Mouse (Mus musculus) lung, postnatal 10 days (tissue): ENCODE results near the gene Krtap19-4.

Experiments
- DNase-seq: peaks from one replicate; pipeline ENCODE4 v3.0.0; 2021

Gene Krtap19-4

DNA sequence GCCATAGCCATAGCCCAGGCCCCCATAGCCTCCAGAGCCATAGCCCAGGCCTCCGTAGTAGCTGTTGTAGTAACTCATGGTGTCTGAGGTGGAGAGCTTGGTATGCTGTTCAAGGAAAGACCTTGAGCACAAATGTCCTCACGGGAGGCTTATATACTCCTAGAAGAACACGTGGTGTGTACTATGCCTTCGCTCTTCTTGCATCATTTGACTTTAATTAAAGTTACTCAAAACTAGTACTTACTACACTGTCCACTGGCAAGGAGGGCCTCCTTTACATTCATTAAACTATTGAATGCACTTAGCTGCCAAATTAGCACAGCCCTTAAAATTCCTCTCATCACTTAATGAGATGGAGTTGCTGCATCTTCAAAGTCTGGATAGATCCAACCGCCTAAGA, at the start of gene Krtap19-4:
TSS of gene Krtap19-4 (minus strand) at position 101 of the 400 bp plus-strand sequence.
- DNase-seq, result no peak

- no peak for DNase-seq
These were observed 47.3 kb upstream of the Krtap19-4 start, which contains the start of gene Krtap19-9b for GRCm38 (mm10) chr16:88932165-88932564. Krtap19-9b (minus strand) TSS chr16:88932265.

GRCm38 (mm10) chr16:88896357-88896756, 11.5 kb upstream of the Krtap19-4 start, which contains the start of gene Krtap19-5:
Krtap19-5 (minus strand) TSS chr16:88896457.
- DNase-seq, result no peak

GRCm38 (mm10) chr16:88886870-88887269, 2.0 kb upstream of the Krtap19-4 start:
- DNase-seq, result no peak

DNA sequence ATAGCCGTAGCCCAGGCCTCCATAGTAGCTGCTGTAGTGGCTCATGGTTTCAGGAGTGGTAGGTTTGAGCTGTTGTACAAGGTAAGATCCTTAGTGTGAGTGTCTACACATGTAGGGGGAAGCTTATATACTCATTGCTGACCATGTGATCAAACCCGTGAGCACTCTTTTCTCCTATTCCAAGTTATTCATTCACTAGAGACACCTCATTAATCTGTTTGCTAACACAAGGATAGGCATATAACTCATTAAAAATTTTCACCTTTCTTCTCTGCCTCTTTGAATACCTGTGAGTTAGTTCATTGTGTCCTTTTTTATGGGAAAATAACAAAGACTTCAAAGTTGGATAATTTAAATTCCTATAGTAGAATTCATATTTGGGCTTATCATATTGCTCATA, 7.0 kb downstream of the Krtap19-4 start, which contains the start of gene Krtap19-3:
TSS of gene Krtap19-3 (minus strand) at position 101 of the 400 bp plus-strand sequence.
- DNase-seq, result no peak

- DNase-seq, result no peak
These were observed 10.7 kb downstream of the Krtap19-4 start, which contains the start of gene Krtap19-2 for GRCm38 (mm10) chr16:88874169-88874568. Krtap19-2 (minus strand) TSS chr16:88874269.

DNA sequence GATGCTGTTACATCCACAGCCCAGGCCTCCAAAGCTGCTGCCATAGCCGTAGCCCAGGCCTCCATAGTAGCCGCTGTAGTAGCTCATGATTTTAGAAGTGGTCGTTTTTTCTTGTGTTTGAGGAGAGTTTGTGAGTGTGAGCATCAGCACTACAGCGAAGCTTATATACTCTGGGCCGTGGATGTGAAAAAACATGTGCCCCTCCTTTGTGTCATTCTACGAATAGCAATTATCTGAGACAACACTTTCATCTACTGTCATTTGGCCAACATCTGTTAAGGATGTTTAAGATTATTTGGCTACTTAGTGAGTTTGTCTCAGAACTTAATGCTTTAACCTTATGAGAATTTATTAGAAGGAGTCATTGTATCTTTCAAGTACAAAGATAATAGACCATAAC, 15.6 kb downstream of the Krtap19-4 start, which contains the start of gene Krtap19-1:
TSS of gene Krtap19-1 (minus strand) at position 101 of the 400 bp plus-strand sequence.
- no peak for DNase-seq

DNA sequence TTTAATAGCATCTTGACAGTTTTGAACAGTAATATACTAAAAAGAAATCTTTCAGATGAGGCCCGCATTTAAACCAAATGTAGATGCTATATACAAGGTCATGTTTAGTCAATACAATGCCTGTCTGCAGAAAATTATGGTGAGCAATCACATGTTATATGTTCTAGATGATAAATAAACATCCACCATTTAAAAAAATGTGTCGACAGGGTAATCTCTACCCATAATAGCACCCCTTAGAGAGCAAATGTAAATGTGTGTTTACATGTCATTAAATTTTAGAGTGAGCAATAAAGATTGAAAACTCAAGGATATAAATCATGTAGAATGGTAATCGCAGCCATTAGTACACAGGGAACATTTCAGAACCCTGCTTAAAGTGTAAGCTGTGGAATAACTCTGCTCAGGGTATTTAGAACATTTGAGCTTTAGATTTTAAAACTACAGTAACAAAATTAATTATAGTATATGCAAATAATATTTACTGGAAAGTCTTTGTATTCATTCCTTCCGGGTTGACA, 19.9 kb downstream of the Krtap19-4 start:
- no peak for DNase-seq

DNA sequence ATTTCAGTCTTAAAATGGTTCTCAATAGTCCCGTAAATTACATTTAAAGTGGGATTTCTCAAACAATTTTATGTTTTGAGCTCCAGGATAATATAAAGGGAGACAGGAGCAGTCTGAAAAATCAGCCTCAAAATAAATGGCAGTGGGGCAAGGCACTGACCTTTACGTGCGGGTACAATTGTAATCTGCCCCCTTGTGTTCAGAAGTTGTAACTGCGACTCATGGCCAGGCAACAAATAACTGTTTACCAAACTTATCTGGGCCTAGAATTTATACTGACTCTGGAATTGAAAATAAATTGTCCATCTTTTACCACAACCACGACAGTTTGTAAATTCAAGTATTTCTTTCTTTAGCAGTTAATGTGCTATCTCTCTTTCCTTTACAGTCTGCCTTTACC, 33.4 kb downstream of the Krtap19-4 start:
- peak; percentile 7 for DNase-seq

GRCm38 (mm10) chr16:88848558-88848957, 36.3 kb downstream of the Krtap19-4 start:
- no peak for DNase-seq

GRCm38 (mm10) chr16:88847363-88847762, 37.5 kb downstream of the Krtap19-4 start:
- DNase-seq, result no peak
